Mouse (Mus musculus) forebrain, embryonic 11.5 days (tissue): ENCODE results near the gene Ddo. TPM values are rescaled to one million over a fixed set of nuclear protein-coding genes. Genes with fewer than 3 reads are reported as not detected.

ENCODE experiments used
- ATAC-seq: fragments of 200-750 bp; cut with Nextera tagmentation; replicated peaks from 2 replicates; pipeline ENCODE4 v1.8.0; 2017; ENCODE audit warnings: moderate TSS enrichment; ENCODE audit not compliant: low FRiP score
- DNase-seq: peaks from one replicate; pipeline ENCODE4 v3.0.0-alpha.2; 2017; ENCODE audit warnings: low spot score
- H3K27ac ChIP-seq: fragments of 300-500 bp; sonication (generic); 2 replicates; pipeline ENCODE4 v1.5.1; 2014; ENCODE audit warnings: low read depth, low read length
- H3K27me3 ChIP-seq: fragments of 300-500 bp; sonication (generic); 2 replicates; pipeline ENCODE4 v1.6.1; 2014; ENCODE audit warnings: mild to moderate bottlenecking, low read length, mixed read lengths; ENCODE audit not compliant: control insufficient read depth, insufficient read depth
- H3K36me3 ChIP-seq: fragments of 300-500 bp; sonication (generic); 2 replicates; pipeline ENCODE4 v1.6.1; 2014; ENCODE audit warnings: mild to moderate bottlenecking, low read length, moderate library complexity, mixed read lengths; ENCODE audit not compliant: control insufficient read depth, insufficient read depth
- H3K4me1 ChIP-seq: fragments of 300-500 bp; sonication (generic); replicated peaks from 2 replicates; pipeline ENCODE4 v1.6.1; 2014; ENCODE audit warnings: low read length, mixed read lengths; ENCODE audit not compliant: control insufficient read depth, insufficient read depth
- H3K4me2 ChIP-seq: fragments of 300-500 bp; sonication (generic); 2 replicates; pipeline ENCODE4 v1.6.1; 2014; ENCODE audit warnings: low read depth, mild to moderate bottlenecking, low read length, moderate library complexity, mixed read lengths; ENCODE audit not compliant: severe bottlenecking
- H3K4me3 ChIP-seq: fragments of 300-500 bp; sonication (generic); 2 replicates; pipeline ENCODE4 v1.5.1; 2014; ENCODE audit warnings: low read depth, low read length
- H3K9ac ChIP-seq: fragments of 300-500 bp; sonication (generic); 2 replicates; pipeline ENCODE4 v1.6.1; 2014; ENCODE audit warnings: low read length
- H3K9me3 ChIP-seq: fragments of 300-500 bp; sonication (generic); 2 replicates; pipeline ENCODE4 v1.6.1; 2016; ENCODE audit warnings: low read length, mixed read lengths; ENCODE audit not compliant: control insufficient read depth
- WGBS: fragments of 180-500 bp; shearing (Covaris S2); extraction: QIAGEN DNeasy Blood & Tissue Kit; methylation state at CpG from one replicate; pipeline ENCODE4 v1.1.7; 2014; 5-methylcytosine and 5-hydroxymethylcytosine counted together
- polyA plus RNA-seq: library from polyadenylated mRNA; unstranded; fragments of >200 nt; fragmentation: Nextera tagmentation; extraction: Ambion mirVana; gene quantifications from 2 replicates; pipeline ENCODE4 v1.2.1, GENCODE M21; 2014

Ddo gene
- polyA plus RNA-seq, 1 experiment from 2014 or later, result 0.09 TPM

DNA sequence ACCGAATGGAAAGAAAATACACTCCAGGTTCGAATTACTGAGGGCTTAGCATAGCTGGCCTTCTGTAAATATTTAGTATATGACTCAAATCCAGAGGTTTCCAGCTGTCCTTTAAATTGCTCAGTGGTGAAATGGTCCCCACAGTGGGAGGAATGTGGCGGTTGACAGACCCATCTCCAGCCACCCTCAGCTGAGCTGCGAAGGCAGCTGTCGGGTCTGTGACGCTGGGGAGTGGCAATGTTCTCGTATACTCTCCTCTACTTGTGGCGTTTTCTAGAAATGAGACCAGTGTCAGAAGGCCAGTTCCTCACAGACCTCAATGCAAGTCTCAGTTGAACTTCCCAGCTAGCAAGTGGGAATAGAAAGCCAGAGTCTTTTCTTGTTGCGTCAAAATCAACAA is 14.6 kb downstream of the Ddo start:
- Histone ChIP-seq H3K36me3 (no peaks in the 10 kb centered on the region), H3K9ac (no peak overlapping the region), H3K4me3 (no peak overlapping the region), H3K9me3 (no peaks in the 10 kb centered on the region), H3K4me2 (no peak overlapping the region), H3K27ac (no peak overlapping the region), H3K4me1 (no peaks in the 10 kb centered on the region), H3K27me3 (no peaks in the 10 kb centered on the region)
- ATAC-seq (no peak), DNase-seq (no peak)
- 82% methylated on average over 9 of the region's 9 CpGs for WGBS

DNA sequence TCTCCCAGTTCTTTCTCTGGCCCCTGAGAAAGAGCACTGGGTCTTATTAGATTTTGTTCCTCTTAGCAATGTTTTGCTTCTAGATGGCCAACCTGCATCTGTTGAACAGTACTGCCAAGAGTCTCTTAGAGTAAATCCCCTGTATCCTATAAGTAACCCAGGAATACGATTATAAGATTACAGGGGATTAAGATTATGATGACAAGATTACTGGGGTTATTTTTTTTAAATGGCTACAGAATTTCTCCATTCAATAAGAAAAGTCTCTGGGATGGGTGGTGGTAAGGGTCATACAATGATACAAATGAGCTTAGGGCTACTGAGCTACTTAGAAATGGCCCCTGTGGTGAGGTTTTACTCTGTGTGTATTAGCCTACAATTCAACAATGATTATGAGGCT is 15.5 kb downstream of the Ddo start:
- ATAC-seq (no peak), DNase-seq (no peak)
- no peaks in the 10 kb centered on the region for H3K4me1 ChIP-seq
- H3K27me3 ChIP-seq, result no peaks in the 10 kb centered on the region
- 73% methylated on average over 1 of the region's 1 CpGs for WGBS
- no peak overlapping the region for H3K27ac ChIP-seq
- no peak overlapping the region for H3K4me2 ChIP-seq
- no peaks in the 10 kb centered on the region for H3K36me3 ChIP-seq
- H3K4me3 ChIP-seq, result no peak overlapping the region
- no peak overlapping the region for H3K9ac ChIP-seq
- no peaks in the 10 kb centered on the region for H3K9me3 ChIP-seq

DNA sequence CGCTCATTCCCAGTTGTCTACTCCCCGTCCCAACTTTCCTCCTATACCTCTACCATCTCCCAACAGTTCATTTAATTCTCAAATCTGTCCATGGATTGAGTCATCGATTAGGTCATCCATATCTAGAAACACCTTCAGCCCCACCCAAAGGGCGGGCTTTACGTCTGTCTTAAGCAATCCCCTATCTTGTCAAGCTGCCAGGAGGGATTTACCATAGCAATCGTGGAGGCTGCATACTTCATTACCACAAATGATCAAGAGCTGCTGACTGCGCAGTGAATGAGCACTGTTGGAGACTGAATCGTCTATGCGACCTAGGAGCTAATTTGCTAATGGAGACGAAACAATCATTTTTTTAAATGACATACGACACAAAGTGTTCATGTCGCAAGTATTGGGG is 19.0 kb downstream of the Ddo start:
- 89% methylated on average over 12 of the region's 12 CpGs for WGBS
- Histone ChIP-seq H3K4me1 (no peaks in the 10 kb centered on the region; the same call in 1 of the 2 replicates), H3K27me3 (no peaks in the 10 kb centered on the region), H3K4me3 (no peak overlapping the region), H3K36me3 (no peaks in the 10 kb centered on the region), H3K9me3 (no peaks in the 10 kb centered on the region), H3K9ac (no peak overlapping the region), H3K4me2 (no peak overlapping the region), H3K27ac (no peak overlapping the region)
- DNase-seq (no peak), ATAC-seq (no peak)

DNA sequence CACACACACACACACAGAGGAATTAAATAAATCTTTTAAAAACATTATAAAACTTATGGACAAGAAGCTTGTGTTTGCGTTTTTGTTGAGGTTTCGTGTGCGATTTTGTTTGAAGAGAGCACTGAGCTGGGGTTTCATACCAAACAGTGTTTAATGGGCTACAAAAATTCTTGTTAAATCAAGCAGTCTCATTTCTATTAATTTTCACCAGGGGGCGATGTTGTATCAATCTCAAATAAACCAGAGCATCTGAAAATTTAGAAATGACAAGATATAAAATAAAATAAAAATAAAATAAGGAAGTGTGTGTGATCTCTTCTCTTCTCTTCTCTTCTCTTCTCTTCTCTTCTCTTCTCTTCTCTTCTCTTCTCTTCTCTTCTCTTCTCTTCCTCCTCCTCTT is 19.8 kb downstream of the Ddo start:
- 36% methylated on average over 4 of the region's 4 CpGs for WGBS
- DNase-seq (no peak), ATAC-seq (no peak)

DNA sequence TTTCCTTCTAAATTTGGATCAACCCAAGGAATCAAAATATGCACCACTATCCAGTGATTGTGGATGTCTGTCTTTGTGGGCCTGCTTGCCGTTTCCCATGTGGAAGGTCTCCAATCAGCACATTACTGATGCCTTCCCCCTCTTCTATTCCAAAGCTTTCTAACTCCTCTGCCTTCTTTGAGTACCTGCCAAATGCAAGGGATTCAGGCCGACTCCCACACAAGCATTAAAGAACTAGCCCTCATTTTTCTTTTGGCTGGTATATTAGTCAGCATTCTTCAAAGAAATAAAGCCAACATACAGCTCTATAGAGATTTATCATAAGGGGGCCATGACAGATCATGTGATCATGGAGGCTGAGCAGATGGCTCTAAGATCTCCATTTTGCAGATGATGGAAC is 21.9 kb downstream of the Ddo start:
- ATAC-seq (no peak), DNase-seq (no peak)
- H3K4me2 ChIP-seq, result no peak overlapping the region
- H3K9ac ChIP-seq, result no peak overlapping the region
- 89% methylated on average over 2 of the region's 2 CpGs for WGBS
- H3K4me3 ChIP-seq, result no peak overlapping the region
- no peaks in the 10 kb centered on the region for H3K27me3 ChIP-seq
- H3K9me3 ChIP-seq, result no peaks in the 10 kb centered on the region
- no peaks in the 10 kb centered on the region for H3K36me3 ChIP-seq
- H3K27ac ChIP-seq, result no peak overlapping the region
- no peaks in the 10 kb centered on the region; the same call in 1 of the 2 replicates for H3K4me1 ChIP-seq

More for the DNA sequence above, 19.8 kb downstream of the Ddo start:
- H3K36me3 ChIP-seq, result no peaks in the 10 kb centered on the region
- H3K4me3 ChIP-seq, result no peak overlapping the region
- H3K27ac ChIP-seq, result no peak overlapping the region
- H3K27me3 ChIP-seq, result no peaks in the 10 kb centered on the region
- H3K4me2 ChIP-seq, result no peak overlapping the region
- H3K9ac ChIP-seq, result no peak overlapping the region
- H3K9me3 ChIP-seq, result no peaks in the 10 kb centered on the region
- H3K4me1 ChIP-seq, result no peaks in the 10 kb centered on the region; the same call in 1 of the 2 replicates

DNA sequence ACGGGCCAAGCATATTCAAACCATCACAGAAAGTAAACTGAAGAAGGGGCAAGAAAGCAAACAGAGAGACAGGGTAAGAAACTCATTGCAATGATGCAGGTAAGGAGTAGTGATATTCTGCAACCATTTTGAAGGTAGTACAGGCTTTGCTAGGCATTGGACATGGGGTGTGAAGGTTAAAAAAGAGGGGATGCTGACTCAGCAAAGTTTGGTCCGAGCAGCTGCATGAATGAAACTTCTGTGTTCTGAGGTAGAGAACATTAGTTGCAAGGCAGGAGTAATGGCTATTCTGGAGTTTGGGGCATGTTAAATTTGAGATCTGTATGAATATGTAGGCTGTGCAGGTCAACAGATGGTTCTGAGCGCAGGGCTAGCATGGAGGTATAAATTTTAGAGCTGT is 35.5 kb downstream of the Ddo start:
- DNase-seq, result peak; percentile 17
- Histone ChIP-seq H3K27me3 (no peaks in the 10 kb centered on the region), H3K9me3 (no peaks in the 10 kb centered on the region), H3K4me3 (no peak overlapping the region), H3K36me3 (no peaks in the 10 kb centered on the region), H3K27ac (no peak overlapping the region), H3K4me1 (no peaks in the 10 kb centered on the region), H3K4me2 (no peak overlapping the region), H3K9ac (no peak overlapping the region)
- no peak for ATAC-seq
- WGBS, result 88% methylated on average over 3 of the region's 3 CpGs

DNA sequence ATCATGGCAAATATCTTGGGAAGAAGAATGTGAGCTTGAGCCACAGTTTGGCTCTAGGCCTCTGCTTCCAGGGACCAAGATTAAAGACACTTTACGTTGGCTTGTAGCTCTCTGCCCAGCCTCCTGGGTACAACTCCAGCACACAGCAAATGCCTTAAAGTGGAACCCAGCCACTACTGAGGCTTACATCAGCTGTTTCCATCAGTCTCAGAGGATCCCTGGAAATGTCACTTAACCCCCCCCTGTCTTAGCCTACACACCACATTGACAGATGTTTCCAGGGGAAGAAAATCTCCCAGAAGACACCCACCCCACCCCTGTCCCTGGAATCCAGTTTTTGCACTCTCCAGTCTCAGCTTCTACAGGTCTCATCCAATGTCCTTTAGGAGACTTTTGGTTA is 37.1 kb downstream of the Ddo start:
- no peaks in the 10 kb centered on the region for H3K4me1 ChIP-seq
- ATAC-seq, result no peak
- H3K4me2 ChIP-seq, result no peak overlapping the region
- 80% methylated on average over 1 of the region's 1 CpGs for whole genome bisulfite sequencing
- no peaks in the 10 kb centered on the region for H3K9me3 ChIP-seq
- peak; percentile 6 for DNase-seq
- H3K27me3 ChIP-seq, result no peaks in the 10 kb centered on the region
- H3K36me3 ChIP-seq, result no peaks in the 10 kb centered on the region
- no peak overlapping the region for H3K27ac ChIP-seq
- no peak overlapping the region for H3K9ac ChIP-seq
- H3K4me3 ChIP-seq, result no peak overlapping the region

DNA sequence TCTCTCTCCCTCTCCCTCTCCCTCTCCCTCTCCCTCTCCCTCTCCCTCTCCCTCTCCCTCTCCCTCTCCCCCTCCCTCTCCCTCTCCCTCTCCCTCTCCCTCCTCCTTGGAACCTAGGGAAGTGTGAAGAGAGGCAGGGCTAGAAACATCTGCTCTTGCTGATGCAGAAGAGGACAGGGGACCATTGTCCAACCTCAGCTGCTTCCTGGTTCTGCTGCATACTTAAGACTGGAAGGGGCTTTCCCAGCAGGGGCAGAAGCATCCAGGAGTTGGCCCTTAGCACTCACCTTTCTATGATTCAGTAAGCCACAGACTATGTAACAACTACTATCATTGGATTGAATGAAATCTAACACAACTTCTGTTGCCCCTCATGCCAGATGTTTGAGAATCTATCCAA is 38.8 kb downstream of the Ddo start:
- no peak overlapping the region for H3K4me3 ChIP-seq
- no peaks in the 10 kb centered on the region for H3K4me1 ChIP-seq
- no peak overlapping the region for H3K27ac ChIP-seq
- H3K4me2 ChIP-seq, result no peak overlapping the region
- no peaks in the 10 kb centered on the region for H3K9me3 ChIP-seq
- H3K9ac ChIP-seq, result no peak overlapping the region
- ATAC-seq (no peak), DNase-seq (peak; percentile 41)
- H3K27me3 ChIP-seq, result no peaks in the 10 kb centered on the region
- H3K36me3 ChIP-seq, result no peaks in the 10 kb centered on the region

DNA sequence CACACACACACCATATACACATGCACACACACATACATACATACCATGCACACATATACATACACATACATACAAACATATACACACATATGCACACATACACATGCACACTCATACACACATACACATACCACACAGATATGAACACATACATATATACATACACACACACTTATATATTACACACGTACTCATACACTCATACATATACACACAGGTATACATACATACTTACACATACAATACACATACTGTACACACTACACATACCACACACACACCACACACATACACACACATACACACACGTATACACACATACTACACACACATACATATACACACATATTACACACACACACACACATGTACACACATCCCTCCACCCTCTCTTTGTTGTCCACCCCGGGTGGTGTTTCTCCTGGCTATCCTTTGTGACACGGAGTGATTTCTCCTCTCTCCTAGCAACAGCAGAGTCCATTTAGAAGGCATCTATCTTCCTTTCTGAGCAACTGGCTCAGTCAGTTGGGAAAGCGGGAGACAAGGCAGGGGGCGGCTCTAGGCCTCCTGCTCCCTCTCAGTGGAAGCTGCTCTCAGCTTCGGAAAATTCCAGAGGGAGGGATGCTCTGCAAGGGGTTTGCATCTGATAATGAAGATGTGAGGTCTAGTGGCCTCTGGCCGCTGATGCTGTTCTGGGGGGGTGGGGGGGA is 42.9 kb downstream of the Ddo start:
- no peak for DNase-seq
- ATAC-seq, result no peak
- 54% methylated on average over 8 of the region's 8 CpGs for WGBS

More for the DNA sequence above, 42.9 kb downstream of the Ddo start:
- Histone ChIP-seq H3K4me2 (no peak overlapping the region), H3K9ac (no peak overlapping the region), H3K4me3 (no peak overlapping the region), H3K27me3 (no peaks in the 10 kb centered on the region), H3K36me3 (no peaks in the 10 kb centered on the region), H3K9me3 (no peaks in the 10 kb centered on the region), H3K27ac (no peak overlapping the region), H3K4me1 (no peaks in the 10 kb centered on the region)
